Mouse (Mus musculus) layer of hippocampus, adult 8-10 months (tissue): Measurements from ENCODE around the gene Krt39. TPM values are rescaled to one million over a fixed set of nuclear protein-coding genes. Genes with fewer than 3 reads are reported as not detected.
A peak's percentile ranks its signal among the peaks of the same experiment; 100 is the strongest.

ENCODE experiments used
- DNase-seq, 2 experiments: peaks; one replicate each; pipeline ENCODE4 v3.0.0; 2022; ENCODE audit warnings: low spot score in 2 of 2
- total RNA-seq, 4 experiments: library from RNA; stranded (reverse); gene quantifications; 2 replicates each; pipeline ENCODE4 v1.2.4; 2022

Krt39 gene
- total RNA-seq, result not detected

DNA sequence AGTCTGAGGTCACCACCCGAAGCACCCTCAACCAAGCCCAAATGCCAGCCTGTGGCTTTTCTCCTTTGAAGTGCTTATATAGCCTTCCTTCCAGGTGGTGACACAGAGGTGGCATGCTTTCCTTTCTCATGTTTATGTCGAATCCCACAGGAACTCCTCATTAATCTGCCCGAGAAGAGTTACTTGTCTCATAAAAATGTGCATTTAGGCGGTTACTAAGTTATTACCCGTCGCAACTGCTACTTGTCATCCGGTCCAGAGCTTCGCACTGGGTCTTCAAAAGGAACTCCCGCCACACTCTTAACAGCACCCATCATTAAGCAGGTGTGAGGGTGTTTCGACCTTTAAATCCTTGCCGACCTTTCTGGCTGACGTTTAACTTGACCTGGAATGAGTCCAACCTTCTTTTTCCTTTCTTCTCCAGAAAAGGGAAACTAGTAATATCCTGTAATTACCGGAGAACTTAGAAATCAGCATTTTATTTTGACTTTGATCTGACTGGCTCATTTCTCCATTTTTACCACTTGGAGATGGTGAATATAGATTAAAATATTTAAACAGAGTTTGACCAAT, at the start of gene Krt39:
Gene Krt39 (minus strand): TSS at position 51 of the 573 bp plus-strand sequence.
- no peak for DNase-seq

DNA sequence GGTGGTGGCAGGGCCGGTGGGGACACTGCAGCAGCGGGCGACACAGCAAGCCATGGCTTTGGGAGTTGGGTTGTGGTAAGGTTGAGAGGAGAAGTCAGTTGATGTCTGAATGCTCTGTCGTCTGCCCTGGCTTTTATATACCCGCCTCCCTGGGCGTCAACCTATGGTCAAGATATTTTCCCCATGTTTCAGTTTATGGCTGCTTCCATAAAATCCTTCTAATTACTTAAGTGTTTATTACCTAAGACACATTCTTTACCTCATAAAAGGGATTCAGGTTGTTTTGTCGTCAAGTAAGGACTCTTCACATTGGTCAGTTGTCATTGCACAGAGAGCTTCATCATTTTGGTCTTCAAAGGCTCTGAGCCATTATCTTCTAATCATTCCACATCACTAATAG, 45.4 kb upstream of the Krt39 start, which contains the start of gene Krtap3-1:
Gene Krtap3-1 (minus strand): TSS at position 101 of the 400 bp plus-strand sequence.
- no peak for DNase-seq

DNA sequence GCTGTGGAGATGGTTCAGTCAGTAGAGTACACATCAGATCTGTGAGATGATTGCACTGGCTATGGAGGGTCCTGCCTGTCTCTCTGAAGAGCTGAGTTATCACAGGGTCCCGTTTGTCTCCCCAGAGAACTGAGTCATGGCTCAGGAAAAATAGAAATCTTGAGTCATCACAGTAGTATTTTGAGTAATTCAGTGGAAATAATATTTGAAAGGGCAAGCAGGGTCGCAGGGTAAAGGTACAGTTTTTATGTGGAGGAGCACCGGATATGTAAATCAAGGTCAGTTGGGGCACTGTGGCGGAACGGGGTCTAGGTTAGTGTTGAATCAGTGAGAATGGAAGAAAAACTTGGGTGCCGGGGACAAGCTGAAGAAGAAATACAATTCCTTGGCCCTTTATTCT, 41.4 kb upstream of the Krt39 start:
- DNase-seq, result no peak

DNA sequence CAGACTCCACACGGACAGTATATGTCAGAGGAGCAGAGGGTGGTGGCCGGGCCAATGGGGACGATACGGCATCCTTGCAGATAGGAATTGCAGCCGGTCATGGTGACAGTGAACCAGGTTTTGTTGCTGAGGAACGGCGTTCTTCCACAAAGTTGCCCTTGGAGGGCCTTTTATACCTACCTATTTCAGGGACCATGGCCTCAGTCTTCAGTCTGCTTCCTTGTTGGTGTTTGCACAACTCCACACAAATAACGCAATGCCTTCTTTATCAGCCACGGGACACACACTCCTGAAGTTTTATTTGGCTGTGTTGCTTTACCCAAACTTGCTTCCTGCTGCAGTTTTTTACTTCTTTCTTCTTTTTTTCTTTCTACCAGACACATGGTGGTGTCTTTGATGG, 38.2 kb upstream of the Krt39 start, which contains the start of gene Gm11939:
Gene Gm11939 (minus strand): TSS at position 101 of the 400 bp plus-strand sequence.
- no peak for DNase-seq

DNA sequence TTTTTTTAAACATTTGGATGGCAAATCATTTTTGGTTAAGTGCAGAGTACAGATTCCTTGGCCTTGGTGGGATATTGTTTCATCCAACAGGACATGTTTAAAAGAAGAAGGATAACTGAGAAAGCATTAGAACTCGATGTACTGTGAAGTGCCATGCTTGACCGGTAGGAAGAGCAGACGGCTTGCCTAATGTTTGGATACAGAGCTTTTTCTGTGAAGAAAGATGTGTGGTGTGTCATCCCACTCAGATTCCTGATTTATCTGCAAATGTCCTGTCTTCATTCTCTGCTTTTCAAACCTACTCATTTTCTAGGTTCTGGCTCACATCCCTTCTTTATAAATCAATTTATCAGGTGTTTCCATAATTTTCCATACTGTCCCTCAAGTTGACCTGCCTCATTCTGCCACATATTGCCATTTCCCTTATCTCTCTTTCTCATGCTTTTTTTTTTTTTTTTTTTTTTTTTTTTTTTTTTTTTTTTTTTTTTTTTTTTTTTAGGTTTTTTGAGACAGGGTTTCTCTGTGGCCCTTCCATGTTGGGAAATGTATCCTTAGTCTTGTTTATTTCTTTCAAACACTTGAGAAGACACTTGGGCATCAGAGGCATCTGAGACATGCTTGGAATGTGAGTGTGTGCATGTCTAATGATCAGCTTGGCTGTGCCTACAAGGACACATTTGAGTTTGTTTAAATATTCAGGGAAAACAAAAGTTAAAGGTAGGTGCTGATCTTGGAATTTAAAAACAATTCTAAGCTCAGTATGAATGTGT, 37.0 kb upstream of the Krt39 start:
- DNase-seq, result no peak

DNA sequence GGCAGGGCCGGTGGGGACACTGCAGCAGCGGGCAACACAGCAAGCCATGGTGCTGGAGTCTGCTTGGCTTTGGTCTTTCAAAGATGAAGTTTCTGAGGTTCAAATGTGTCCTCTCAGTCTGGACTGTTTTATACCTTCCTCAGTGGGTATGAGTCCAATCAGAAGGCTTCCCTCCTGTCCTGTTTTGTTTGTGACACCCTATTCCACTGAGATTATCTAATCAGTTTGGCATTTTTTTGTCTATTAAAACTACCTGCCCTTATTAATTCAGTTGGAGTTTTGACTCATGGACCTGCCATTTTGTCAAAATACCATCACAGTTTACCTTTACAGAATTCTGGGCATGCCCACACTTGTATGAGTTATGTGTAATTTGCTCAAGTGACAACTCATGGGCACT, 35.6 kb upstream of the Krt39 start, which contains the start of gene Krtap3-2:
Gene Krtap3-2 (minus strand): TSS at position 101 of the 400 bp plus-strand sequence.
- no peak for DNase-seq

DNA sequence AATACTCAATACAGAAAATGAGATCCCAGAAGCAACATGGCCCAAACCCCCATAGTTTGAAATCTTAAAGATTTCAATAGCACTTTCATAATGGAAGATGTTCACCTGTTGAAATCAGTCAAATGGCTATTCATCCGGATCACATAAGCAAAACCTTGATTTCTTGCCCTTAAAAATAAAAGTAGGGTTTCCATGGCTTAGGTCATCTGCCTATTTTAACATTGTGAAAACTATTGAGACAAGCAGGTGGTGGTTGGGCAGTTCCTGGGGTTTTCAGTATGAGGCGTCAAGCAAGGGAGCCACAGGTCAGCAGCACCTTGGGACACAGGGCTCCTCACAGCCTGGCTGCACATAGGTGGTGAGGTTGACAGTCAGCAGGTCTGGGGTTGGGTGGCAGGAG, 35.1 kb upstream of the Krt39 start:
- DNase-seq, result no peak

DNA sequence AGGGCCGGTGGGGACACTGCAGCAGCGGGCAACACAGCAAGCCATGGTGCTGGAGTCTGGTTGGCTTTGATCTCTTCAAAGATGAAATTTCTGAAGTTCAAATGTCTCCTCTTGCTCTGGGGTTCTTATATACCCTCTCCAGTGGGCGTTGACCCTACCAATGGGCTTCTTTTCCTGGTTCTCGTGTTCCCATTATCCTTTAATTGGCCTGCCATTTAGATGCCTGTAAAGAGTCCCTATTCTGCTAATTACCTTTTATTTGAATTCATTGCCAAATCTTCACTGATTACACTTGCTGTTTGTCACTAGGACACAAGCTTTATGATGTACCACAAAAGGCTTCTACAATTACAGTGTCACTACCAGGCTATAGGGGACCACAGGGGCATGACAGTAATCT, 29.6 kb upstream of the Krt39 start, which contains the start of gene Krtap3-3:
Gene Krtap3-3 (minus strand): TSS at position 101 of the 400 bp plus-strand sequence.
- DNase-seq, result no peak

DNA sequence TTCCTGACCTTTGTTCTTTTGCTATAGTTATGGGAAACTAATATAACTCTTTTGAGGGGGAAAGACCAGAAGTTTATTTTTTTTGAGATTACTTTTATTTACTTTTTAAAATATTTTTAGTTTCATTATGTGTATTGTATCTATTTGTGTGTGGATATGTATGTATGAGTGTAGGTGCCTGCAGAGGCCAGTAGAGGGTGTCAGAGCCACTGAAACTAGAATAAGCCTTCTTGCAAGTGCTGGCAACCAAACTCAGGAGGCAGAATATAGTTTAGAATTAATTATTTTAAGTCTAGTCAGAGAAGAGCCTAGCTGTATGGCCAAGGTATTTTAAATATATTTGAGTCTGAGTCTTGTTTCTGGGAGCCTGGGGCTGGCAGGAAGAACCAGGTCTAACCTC, 26.8 kb upstream of the Krt39 start:
- no peak for DNase-seq

DNA sequence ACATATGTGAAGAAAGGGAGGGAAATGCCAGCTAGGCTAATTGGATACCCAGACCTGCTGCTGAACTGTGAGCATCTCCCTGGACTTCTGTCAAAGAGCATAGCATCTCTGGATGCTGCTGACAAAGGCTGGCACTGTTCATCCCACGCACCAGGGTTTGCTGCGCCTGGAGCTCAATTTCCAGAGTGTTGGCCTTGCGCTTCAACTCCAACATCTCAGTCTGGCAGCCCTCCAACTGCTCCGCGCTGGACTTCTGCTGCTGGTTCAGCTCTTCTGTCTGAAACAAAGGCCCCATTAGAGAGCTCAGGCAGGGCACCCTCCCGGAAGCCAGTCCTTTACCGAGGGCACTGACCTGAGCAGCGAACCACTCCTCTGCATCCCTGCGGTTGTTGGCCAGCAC, 18.6 kb upstream of the Krt39 start:
- DNase-seq, result peak; percentile 51 to 72

DNA sequence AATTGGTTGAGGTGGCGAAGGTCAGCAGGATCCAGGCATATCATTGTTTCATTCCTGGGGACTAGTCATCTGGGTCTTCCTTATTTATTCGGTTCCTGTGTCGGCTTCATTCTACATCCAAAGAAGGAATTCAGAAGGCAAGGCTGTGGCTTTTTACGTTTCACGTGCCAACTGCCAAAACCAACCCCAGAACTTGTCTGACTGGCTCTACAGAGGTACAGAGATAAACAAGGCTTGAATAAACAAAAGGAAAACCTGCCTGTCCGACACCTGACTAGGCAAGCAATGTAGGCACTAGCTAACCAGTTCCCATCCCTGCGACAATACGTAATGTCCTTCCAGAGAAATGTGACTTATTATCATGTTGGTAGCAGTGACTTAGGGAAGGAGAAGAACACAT, 7.0 kb downstream of the Krt39 start:
- no peak for DNase-seq

DNA sequence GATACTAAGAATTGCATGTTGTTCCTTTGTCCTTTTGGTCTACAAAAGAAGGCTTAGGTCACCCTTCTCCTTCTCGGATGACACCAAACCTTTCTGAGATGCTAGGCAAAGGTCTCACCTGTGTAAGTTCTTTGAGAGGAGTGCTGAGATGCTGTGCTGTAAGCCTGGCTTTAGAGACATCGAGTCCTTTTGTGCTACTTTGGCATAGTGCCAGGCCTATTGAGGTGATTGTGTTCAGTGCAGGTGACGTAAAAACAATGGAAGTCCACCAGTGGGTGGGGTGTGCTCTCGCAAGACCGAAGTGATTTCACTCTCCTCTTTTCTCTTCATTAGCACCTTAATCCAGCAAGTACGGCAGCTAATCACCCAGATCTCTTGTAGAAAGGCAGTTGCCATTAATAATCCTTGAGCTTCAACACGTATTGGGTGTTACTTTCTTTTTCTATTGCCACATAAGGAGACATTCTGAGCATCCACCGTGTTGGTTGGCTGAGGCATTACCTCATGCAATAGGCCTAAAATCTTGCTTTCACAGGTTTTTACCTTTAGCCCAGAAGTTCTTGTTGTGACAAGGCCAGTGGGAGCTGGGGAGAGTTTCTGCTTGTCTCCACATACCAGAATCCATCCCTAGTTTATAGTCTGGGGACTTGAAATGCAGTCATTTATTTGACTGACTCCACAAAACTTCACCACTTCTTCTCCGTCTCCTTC, 20.9 kb downstream of the Krt39 start:
- no peak for DNase-seq

DNA sequence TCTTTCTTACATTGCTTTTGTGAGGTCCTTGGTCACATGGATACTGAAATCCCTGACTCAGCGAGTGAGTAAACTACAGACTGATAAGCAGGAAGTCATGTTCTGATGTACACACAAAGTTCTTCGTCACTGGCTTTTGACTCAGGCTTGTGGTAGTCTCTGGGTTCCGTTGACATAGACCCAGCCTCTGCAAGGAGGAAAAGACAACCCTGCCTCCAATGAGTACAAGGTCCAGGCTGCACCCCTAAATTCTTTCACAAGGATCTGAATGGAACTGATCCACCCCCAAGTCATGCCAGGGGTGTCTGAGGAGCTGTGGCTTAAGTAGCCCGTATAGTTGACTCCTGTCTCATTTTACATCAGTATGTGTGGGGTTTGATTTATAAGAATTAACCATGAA, 24.7 kb downstream of the Krt39 start:
- no peak for DNase-seq

DNA sequence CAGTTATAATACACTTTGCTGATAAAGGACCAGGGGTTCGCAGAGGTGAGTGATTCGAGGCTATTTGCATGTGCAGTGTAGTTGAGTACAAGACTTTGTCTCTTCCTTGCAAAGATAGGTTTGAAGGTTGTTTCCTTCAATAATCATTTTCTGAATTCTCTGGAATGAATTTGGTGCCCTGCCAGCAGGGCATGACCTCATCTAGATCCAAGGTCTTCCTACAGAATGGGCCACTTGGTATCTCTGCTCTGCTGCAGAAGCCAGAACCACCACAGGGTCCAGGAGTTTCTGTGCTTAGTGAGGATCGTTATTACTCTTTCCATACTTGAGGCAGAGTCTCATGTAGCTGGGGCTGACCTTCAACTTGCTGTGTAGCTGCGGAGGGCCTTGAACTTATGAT, 26.4 kb downstream of the Krt39 start:
- no peak for DNase-seq

DNA sequence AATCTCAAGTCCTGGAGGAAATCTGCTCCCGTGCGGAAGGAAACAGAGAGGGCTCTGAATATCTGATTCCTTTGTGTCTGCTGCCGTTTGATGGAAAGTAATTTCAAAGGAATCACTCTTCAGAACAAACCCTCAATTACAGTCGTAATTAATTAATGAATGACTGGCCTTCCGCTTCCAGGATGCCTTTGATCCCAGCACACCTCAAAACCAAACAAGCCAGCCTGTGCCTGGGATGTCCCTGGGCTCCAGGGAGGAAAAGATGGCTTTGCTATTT, 27.6 kb downstream of the Krt39 start:
- no peak for DNase-seq

DNA sequence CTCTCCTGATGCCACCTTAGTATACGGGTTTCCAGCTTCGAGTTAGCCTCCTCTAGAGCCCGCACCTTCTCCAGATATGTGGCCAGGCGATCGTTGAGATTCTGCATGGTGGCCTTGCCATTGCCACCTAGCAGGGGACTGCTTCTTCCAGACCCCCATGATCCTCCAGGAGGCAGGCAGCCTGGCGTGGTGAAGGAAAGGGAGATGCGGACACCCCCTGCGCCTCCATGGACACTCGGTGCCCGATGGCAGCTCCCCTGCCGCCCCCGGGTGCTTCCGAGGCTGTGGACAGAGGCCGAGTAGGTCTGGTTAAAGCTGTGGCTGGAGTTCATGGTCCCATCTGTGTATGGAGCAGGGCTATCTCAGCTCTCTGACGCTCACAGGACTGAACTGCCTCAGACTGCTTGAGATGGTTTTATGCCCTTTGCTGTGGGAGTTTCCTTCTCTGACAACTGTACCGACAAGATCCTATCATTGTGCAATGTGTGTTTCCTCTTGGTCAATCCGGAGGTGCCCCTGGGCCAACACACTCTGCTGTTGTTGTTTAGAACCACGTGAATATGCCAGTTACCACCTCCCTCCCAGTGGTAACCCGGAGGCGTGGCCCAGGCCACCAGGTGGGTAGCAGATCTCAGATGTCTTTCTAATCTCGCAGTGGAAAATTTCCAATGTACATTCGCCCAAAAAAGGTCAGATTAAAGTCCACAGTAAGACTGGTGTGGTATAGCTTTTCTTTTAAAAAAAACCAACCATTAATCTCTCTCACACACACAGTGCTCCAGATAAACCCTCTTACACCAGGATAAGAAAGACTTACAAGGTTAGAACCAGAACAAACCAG, 28.2 kb downstream of the Krt39 start, which contains the start of gene Krt23:
Gene Krt23 (minus strand): TSS at position 405 of the 841 bp plus-strand sequence.
- DNase-seq, result no peak

DNA sequence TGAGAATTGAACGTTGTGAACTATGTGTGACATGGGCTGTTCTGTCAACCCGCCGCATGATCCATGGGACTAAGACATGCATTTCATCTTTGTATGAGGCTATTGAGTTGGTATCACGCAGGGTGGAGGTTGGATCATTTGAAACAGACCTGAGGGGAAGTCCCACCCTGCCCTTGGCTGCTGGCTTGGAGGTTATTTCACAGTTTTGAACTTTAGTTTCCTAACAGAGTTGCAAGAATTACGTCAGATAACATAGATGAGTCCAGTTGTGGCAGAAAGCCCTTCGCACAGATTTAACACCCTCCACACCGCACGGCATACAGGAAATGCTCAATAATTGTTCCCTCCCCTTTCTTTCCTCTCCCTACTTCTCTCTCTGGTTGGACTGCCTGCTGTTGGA, 30.1 kb downstream of the Krt39 start:
- DNase-seq, result no peak

DNA sequence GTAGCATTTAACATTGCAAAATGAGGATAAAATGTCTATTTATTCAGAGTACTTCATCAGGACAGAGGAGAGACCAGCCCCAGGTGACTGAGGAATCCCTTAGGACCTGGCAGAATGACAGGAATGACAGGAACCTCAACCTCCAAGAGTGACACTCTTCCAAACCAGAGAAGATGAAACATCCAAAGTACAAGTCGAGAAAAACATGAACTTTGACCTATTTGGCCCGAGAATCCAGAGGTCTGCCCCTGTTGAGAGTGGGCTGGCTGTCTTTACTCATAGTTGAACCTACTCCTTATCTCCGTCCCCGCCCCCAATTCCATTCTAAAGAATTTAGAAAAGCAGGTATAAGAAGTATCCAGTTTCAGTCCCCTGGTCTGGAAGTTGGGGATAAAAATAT, 30.5 kb downstream of the Krt39 start:
- no peak for DNase-seq

DNA sequence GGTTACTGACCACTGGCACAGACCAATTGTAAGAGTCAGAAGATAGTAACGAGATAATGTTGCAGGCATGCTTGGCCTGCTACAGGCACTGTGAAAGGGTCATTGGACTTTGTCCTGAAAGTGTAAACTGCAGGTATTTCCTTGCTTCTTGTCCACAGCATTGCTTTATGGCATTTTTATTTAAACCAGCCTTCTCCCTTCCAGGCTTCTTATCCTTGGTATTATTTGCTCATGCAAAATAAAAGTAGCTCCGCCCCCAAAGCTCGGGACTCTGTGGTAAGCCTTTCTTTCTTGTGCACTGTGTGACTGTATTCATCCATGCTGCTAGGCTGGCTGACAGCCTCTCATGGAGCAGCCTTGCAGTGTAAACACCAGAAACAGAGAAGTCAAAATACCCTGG, 31.9 kb downstream of the Krt39 start:
- no peak for DNase-seq

DNA sequence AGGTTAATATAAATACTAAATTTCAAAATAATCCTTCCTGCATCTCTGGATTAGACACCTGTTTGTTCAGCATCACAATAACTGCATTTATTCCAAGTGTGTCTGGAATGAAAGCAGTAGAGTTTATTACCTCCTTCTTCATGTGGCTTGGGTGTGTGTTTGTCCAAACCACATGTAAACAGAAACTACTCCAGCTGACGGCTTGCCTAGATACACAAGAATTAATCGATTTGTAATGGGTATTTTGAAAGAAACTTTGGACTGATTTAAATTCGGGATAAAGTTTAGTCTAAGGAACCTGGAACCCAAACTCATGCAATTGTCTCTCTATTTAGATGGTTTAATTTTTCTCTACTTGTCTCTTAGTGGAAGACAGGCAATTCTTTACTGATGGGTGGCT, 46.2 kb downstream of the Krt39 start:
- DNase-seq, result no peak

DNA sequence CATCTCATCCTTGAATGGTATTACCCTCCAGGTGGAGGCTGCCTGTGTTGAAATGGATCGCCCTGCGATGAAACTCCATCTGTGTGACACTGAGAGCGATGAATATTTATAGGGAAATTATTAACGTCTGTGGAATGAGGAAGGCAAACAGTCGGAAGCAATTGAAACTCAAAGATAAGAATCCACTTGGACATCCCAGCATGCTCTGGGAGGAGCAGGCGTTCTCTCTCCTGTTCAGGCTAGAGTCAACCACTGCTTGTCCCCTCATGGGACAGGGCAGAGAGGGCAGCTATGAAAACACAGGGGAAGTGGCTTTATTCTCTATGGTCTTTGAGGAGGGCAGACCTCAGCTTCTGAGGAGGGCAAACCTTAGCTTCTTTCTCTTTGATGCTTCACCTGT, 47.7 kb downstream of the Krt39 start:
- no peak for DNase-seq

DNA sequence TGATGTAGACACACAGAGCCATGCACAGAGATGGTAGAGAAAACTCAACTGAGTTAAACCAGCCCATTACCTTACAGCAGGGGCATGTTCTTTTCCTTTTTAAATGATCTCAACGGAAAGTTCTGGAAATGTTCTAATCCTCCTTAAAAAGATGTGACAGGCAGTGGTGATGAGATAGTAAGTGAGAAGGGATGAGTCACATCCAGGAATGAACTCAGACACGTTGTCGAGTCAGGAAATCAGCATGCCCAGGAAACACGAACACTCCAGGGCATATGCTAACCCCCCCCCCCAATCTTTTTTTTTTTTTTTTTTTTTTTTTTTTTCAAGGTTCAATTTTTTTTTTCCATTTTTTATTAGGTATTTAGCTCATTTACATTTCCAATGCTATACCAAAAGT, 48.7 kb downstream of the Krt39 start:
- DNase-seq, result no peak
